Mouse (Mus musculus): Measurements from ENCODE around the gene Dpp10.

The Dpp10 gene

GRCm38 (mm10) chr1:124044925-124045640 is at the start of gene Dpp10:
TSS of gene Dpp10 (minus strand) at chr1:124045559.
- DNase-seq = no peak

GRCm38 (mm10) chr1:124048544-124048943 is 3.2 kb upstream of the Dpp10 start:
- no peak for DNase-seq

GRCm38 (mm10) chr1:124045761-124046300 is 472 bp upstream of the Dpp10 start:
- DNase-seq = no peak

GRCm38 (mm10) chr1:124044161-124044560 is 1.2 kb downstream of the Dpp10 start:
- no peak for DNase-seq

- DNase-seq = no peak
Measured at GRCm38 (mm10) chr1:124043421-124043820, 1.9 kb downstream of the Dpp10 start.

GRCm38 (mm10) chr1:124041559-124041958 is 3.8 kb downstream of the Dpp10 start:
- no peak for DNase-seq

GRCm38 (mm10) chr1:124035306-124035990 is 9.9 kb downstream of the Dpp10 start:
- no peak for DNase-seq

GRCm38 (mm10) chr1:124032677-124033076 is 12.7 kb downstream of the Dpp10 start:
- no peak for DNase-seq

GRCm38 (mm10) chr1:124031968-124032367 is 13.4 kb downstream of the Dpp10 start:
- DNase-seq = no peak

- DNase-seq = no peak
Measured at GRCm38 (mm10) chr1:124002797-124003196, 42.6 kb downstream of the Dpp10 start.

- no peak for DNase-seq
Measured at GRCm38 (mm10) chr1:123995780-123996179, 49.6 kb downstream of the Dpp10 start.

GRCm38 (mm10) chr1:123985324-123986024 is 59.9 kb downstream of the Dpp10 start:
- DNase-seq = no peak

- DNase-seq = no peak
Measured at GRCm38 (mm10) chr1:123978597-123978996, 66.8 kb downstream of the Dpp10 start.

GRCm38 (mm10) chr1:123974621-123975020 is 70.7 kb downstream of the Dpp10 start:
- no peak for DNase-seq

GRCm38 (mm10) chr1:123946149-123946548 is 99.2 kb downstream of the Dpp10 start:
- no peak for DNase-seq

GRCm38 (mm10) chr1:123940826-123941225 is 104.5 kb downstream of the Dpp10 start:
- DNase-seq = no peak

GRCm38 (mm10) chr1:123933812-123934727 is 111.3 kb downstream of the Dpp10 start:
- no peak for DNase-seq

- DNase-seq = no peak
Measured at GRCm38 (mm10) chr1:123928003-123928370, 117.4 kb downstream of the Dpp10 start.

GRCm38 (mm10) chr1:123927278-123928002 is 117.9 kb downstream of the Dpp10 start:
- DNase-seq = no peak

GRCm38 (mm10) chr1:123924905-123925304 is 120.5 kb downstream of the Dpp10 start:
- no peak for DNase-seq

- DNase-seq = no peak
Measured at GRCm38 (mm10) chr1:123923907-123924306, 121.5 kb downstream of the Dpp10 start.

GRCm38 (mm10) chr1:123919606-123920005 is 125.8 kb downstream of the Dpp10 start:
- DNase-seq = no peak

Measured in kidney, adult 11 months (tissue).